Mouse (Mus musculus) small intestine, adult 2 months (tissue): ENCODE data around the gene Olfr1346. TPM values are rescaled to one million over a fixed set of nuclear protein-coding genes. Genes with fewer than 3 reads are reported as not detected.

Experiments
- H3K27ac ChIP-seq: fragments of 200-500 bp; 2 replicates; pipeline ENCODE4 v1.5.1; 2012; ENCODE audit warnings: low read depth, low read length, control low read depth, inconsistent platforms; ENCODE audit not compliant: insufficient read depth
- H3K27me3 ChIP-seq: fragments of 200-500 bp; 2 replicates; pipeline ENCODE4 v1.6.1; 2012; ENCODE audit warnings: mild to moderate bottlenecking, moderate library complexity, low read length, inconsistent platforms; ENCODE audit not compliant: control insufficient read depth, insufficient read depth
- H3K36me3 ChIP-seq: fragments of 200-500 bp; 2 replicates; pipeline ENCODE4 v1.6.1; 2012; ENCODE audit warnings: mild to moderate bottlenecking, low read length, control low read depth, inconsistent platforms; ENCODE audit not compliant: control insufficient read depth, insufficient read depth
- H3K4me1 ChIP-seq: fragments of 200-500 bp; 2 replicates; pipeline ENCODE4 v1.6.1; 2012; ENCODE audit warnings: low read length, inconsistent platforms, mixed read lengths; ENCODE audit not compliant: control insufficient read depth, insufficient read depth, insufficient read length
- H3K4me3 ChIP-seq: fragments of 200-500 bp; 2 replicates; pipeline ENCODE4 v1.5.1; 2012; ENCODE audit warnings: low read depth, mild to moderate bottlenecking, control low read depth, inconsistent platforms, low read length, moderate library complexity
- CTCF ChIP-seq: fragments of 200-500 bp; IDR thresholded peaks from 2 replicates; pipeline ENCODE4 v1.5.1; 2012; ENCODE audit warnings: low read depth, mild to moderate bottlenecking, control low read depth, inconsistent platforms, low read length, moderate library complexity, mixed read lengths; ENCODE audit not compliant: insufficient replicate concordance, insufficient read length; ENCODE audit errors: extremely low read depth
- POLR2A ChIP-seq: fragments of 200-500 bp; IDR thresholded peaks from 2 replicates; pipeline ENCODE4 v1.6.1; 2012; ENCODE audit warnings: low read depth, mild to moderate bottlenecking, control low read depth, inconsistent platforms, low read length, moderate library complexity
- WGBS: fragments of 180-500 bp; shearing (Covaris S2); methylation state at CpG from one replicate; pipeline ENCODE4 v1.1.7; 2018; 5-methylcytosine and 5-hydroxymethylcytosine counted together
- polyA plus RNA-seq: library from polyadenylated mRNA; depleted of rRNA; stranded (reverse); fragments of >200 nt; gene quantifications from 2 replicates; pipeline ENCODE4 v1.2.3, GENCODE M21; 2012; rRNA removed

The Olfr1346 gene
- not detected in 2 replicates for polyA plus RNA-seq

GRCm38 (mm10) chr7:6466951-6467350 is at the start of gene Olfr1346:
TSS of gene Olfr1346 (plus strand) at chr7:6467101.
- Histone ChIP-seq H3K27me3 (no peaks in the 10 kb centered on the region), H3K36me3 (no peaks in the 10 kb centered on the region), H3K27ac (no peak within 1 kb of the TSS), H3K4me3 (no peak within 1 kb of the TSS), H3K4me1 (no peaks in the 10 kb centered on the region)
- TF ChIP-seq POLR2A, result no peak
- TF ChIP-seq CTCF, result no peak

GRCm38 (mm10) chr7:6419894-6420293 is 47.0 kb upstream of the Olfr1346 start:
- H3K27me3 ChIP-seq, result no peaks in the 10 kb centered on the region
- H3K27ac ChIP-seq, result no peak overlapping the region
- WGBS, result 74% methylated on average over 6 of the region's 6 CpGs
- no peak overlapping the region for H3K4me3 ChIP-seq
- TF ChIP-seq CTCF (no peak), POLR2A (no peak)
- H3K36me3 ChIP-seq, result no peaks in the 10 kb centered on the region
- no peaks in the 10 kb centered on the region for H3K4me1 ChIP-seq

GRCm38 (mm10) chr7:6429381-6429780 is 37.5 kb upstream of the Olfr1346 start:
- Histone ChIP-seq H3K27ac (no peak overlapping the region), H3K27me3 (no peaks in the 10 kb centered on the region), H3K4me3 (no peak overlapping the region), H3K4me1 (no peaks in the 10 kb centered on the region), H3K36me3 (no peaks in the 10 kb centered on the region)
- 86% methylated on average over 3 of the region's 3 CpGs for WGBS
- TF ChIP-seq POLR2A (no peak), CTCF (no peak)

GRCm38 (mm10) chr7:6430342-6430741 is 36.6 kb upstream of the Olfr1346 start:
- 25% methylated on average over 2 of the region's 2 CpGs for WGBS
- Histone ChIP-seq H3K27ac (no peak overlapping the region), H3K4me1 (no peaks in the 10 kb centered on the region), H3K36me3 (no peaks in the 10 kb centered on the region), H3K27me3 (no peaks in the 10 kb centered on the region), H3K4me3 (no peak overlapping the region)
- no peak for TF ChIP-seq POLR2A
- TF ChIP-seq CTCF, result peak; percentile 59; the same call in 1 of the 2 replicates

- Histone ChIP-seq H3K36me3 (no peaks in the 10 kb centered on the region), H3K27me3 (no peaks in the 10 kb centered on the region), H3K27ac (no peak within 1 kb of the TSS), H3K4me3 (no peak within 1 kb of the TSS), H3K4me1 (no peaks in the 10 kb centered on the region)
- TF ChIP-seq POLR2A (no peak), CTCF (no peak)
- WGBS, result 68% methylated on average over 3 of the region's 3 CpGs
These were observed 28.5 kb upstream of the Olfr1346 start, which contains the start of gene Olfr1344 for GRCm38 (mm10) chr7:6438388-6438787. TSS of gene Olfr1344 (plus strand) at chr7:6438688.

- TF ChIP-seq CTCF, result no peak
- TF ChIP-seq POLR2A, result no peak
- Histone ChIP-seq H3K4me3 (no peak overlapping the region), H3K4me1 (no peaks in the 10 kb centered on the region), H3K27ac (no peak overlapping the region), H3K27me3 (no peaks in the 10 kb centered on the region), H3K36me3 (no peaks in the 10 kb centered on the region)
- WGBS, result 43% methylated on average over 2 of the region's 2 CpGs
These were observed 25.7 kb upstream of the Olfr1346 start for GRCm38 (mm10) chr7:6441173-6441572.

- Histone ChIP-seq H3K4me1 (no peaks in the 10 kb centered on the region), H3K36me3 (no peaks in the 10 kb centered on the region), H3K27me3 (no peaks in the 10 kb centered on the region), H3K27ac (no peak overlapping the region), H3K4me3 (no peak overlapping the region)
- no peak for TF ChIP-seq POLR2A
- no peak for TF ChIP-seq CTCF
- 79% methylated on average over 5 of the region's 5 CpGs for WGBS
These were observed 19.1 kb upstream of the Olfr1346 start for GRCm38 (mm10) chr7:6447771-6448170.

DNA sequence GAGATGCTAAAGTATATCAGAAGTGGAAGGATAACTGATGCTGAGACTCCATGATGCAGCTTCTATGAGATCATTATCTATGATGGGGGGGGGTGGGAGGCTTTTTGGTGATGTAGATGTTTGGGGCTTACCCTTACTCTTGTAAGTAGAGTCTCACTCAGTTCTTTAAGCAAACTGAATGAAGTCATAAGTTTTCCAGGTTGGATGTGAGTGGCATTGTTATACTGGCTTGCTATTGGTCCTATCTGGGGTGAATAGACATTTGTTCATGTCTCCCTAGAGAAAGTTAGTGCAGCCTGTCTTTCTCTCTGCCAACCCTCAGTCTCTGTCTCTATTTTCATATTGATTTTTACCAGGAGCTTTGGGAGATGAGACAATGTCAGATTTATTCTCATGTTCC is 11.0 kb upstream of the Olfr1346 start, which contains the start of gene Olfr1336:
Gene Olfr1336 (plus strand): TSS at position 301 of the 400 bp plus-strand sequence.
- no peak within 1 kb of the TSS for H3K27ac ChIP-seq
- no peaks in the 10 kb centered on the region for H3K27me3 ChIP-seq
- TF ChIP-seq POLR2A, result no peak
- no peak within 1 kb of the TSS for H3K4me3 ChIP-seq
- no peaks in the 10 kb centered on the region for H3K4me1 ChIP-seq
- H3K36me3 ChIP-seq, result no peaks in the 10 kb centered on the region
